13 mouse cellular contexts compared by ENCODE assay signal in the genomic region with DNA sequence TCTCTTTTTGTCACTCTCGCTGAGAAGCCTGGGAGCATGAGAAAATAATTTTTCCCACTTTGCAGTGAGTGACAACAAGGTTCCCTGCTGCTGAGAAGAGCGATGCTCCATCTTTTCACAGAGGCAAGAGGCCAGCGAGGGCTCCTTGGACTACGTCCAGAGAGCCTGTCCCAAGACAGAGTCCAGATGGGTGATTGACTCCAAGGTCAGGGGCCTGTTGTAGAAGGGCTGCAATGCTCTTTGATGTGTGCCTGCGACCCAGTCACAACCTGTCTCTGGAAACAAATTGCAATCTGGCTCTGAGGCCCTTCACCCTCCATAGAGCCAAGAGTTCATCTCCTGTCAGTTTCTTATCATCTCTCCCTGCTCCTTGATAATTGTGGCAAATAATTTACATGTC. TPM values are rescaled to one million over a fixed set of nuclear protein-coding genes. Genes with fewer than 3 reads are reported as not detected.
DNase-seq lines count a peak whose midpoint lies in the region; ATAC-seq lines count a peak whose summit lies in the region.
"Had no signal": no experiment of that assay in that cellular context is flagged by ENCODE, and none has a peak within 500 bp of the region (broad histone marks: within the 10 kb centered on the region; RNA-seq: fewer than 3 reads in every experiment).

No protein-coding gene starts in this region.

- H3K4me1 ChIP-seq in heart, embryonic 12.5 days (replicated peaks): peaks cover 16% of the 10 kb centered on the region
- H3K4me1 ChIP-seq in heart, embryonic 14.5 days (ENCODE audit: control insufficient read depth in 2 of 2, insufficient read depth in 2 of 2, low read length in 2 of 2): peaks cover 6 to 21% of the 10 kb centered on the region in 2 experiments
- peaks cover 12% of the 10 kb centered on the region for H3K4me1 ChIP-seq in limb, embryonic 10.5 days
- H3K4me1 ChIP-seq in forebrain, embryonic 10.5 days: peaks cover 8% of the 10 kb centered on the region
- H3K4me1 ChIP-seq: embryonic facial prominence, embryonic 13.5 days; liver, embryonic 15.5 days had no signal

- WGBS in heart, embryonic 12.5 days: 12% methylated on average over 5 of the region's 5 CpGs
- 3% methylated on average over 5 of the region's 5 CpGs for WGBS in heart, embryonic 14.5 days
- 9% methylated on average over 5 of the region's 5 CpGs for WGBS in limb, embryonic 10.5 days
- 59% methylated on average over 5 of the region's 5 CpGs for WGBS in forebrain, embryonic 10.5 days

- no peak for DNase-seq in heart, postnatal 36 days
- DNase-seq in adrenal gland, postnatal 10 days: peak; percentile 70
- peak; percentile 75 for DNase-seq in kidney, postnatal 10 days
- DNase-seq in limb, embryonic 10.5 days (ENCODE audit: low spot score): no peak
- no peak for DNase-seq in thymus, postnatal 36 days
- no peak for DNase-seq in forebrain, embryonic 10.5 days (ENCODE audit: extremely low spot score, low spot score)
- DNase-seq: thymus, postnatal 14 days had no signal

- ATAC-seq in heart, embryonic 12.5 days (ENCODE audit: insufficient number of reproducible peaks, low FRiP score): 0 out of 2 replicates have a peak, but pooled peaks have one; percentile 36
- ATAC-seq in heart, embryonic 14.5 days (ENCODE audit: insufficient number of reproducible peaks, insufficient read depth, low FRiP score, low read depth): peak; percentile 39; the same call in 1 of the 2 replicates

- H3K27ac ChIP-seq in heart, embryonic 12.5 days (ENCODE audit: poor library complexity, severe bottlenecking): peak overlapping the region; percentile 13; the same call in 1 of the 2 replicates
- peak overlapping the region; percentile 37 to 47; a peak in 3 of 4 replicates for H3K27ac ChIP-seq in heart, embryonic 14.5 days (replicated peaks in 1 of 2; ENCODE audit: control insufficient read depth in 1 of 2, insufficient read depth in 1 of 2, low read depth in 2 of 2, low read length in 2 of 2)
- no peak overlapping the region for H3K27ac ChIP-seq in limb, embryonic 10.5 days
- H3K27ac ChIP-seq in forebrain, embryonic 10.5 days: no peak overlapping the region
- H3K27ac ChIP-seq: embryonic facial prominence, embryonic 13.5 days; liver, embryonic 15.5 days had no signal

- H3K4me2 ChIP-seq in heart, embryonic 12.5 days: no peak overlapping the region
- H3K4me2 ChIP-seq in heart, embryonic 14.5 days (ENCODE audit: low read length): peak overlapping the region; percentile 21; the same call in 1 of the 2 replicates
- H3K4me2 ChIP-seq: embryonic facial prominence, embryonic 13.5 days; liver, embryonic 15.5 days had no signal

- H3K4me3 ChIP-seq in heart, embryonic 12.5 days: no peak overlapping the region
- H3K4me3 ChIP-seq in heart, embryonic 14.5 days (ENCODE audit: control insufficient read depth in 1 of 2, insufficient read depth in 1 of 2, low read depth in 1 of 2, low read length in 2 of 2): no peak overlapping the region
- H3K4me3 ChIP-seq in limb, embryonic 10.5 days: no peak overlapping the region
- H3K4me3 ChIP-seq in forebrain, embryonic 10.5 days: no peak overlapping the region
- H3K4me3 ChIP-seq: embryonic facial prominence, embryonic 13.5 days; liver, embryonic 15.5 days had no signal

- H3K9me3 ChIP-seq in heart, embryonic 12.5 days (replicated peaks): peaks cover 9% of the 10 kb centered on the region
- peaks cover 10% of the 10 kb centered on the region for H3K9me3 ChIP-seq in heart, embryonic 14.5 days (ENCODE audit: control insufficient read depth, low read length)
- no peaks in the 10 kb centered on the region for H3K9me3 ChIP-seq in limb, embryonic 10.5 days (replicated peaks)
- H3K9me3 ChIP-seq in forebrain, embryonic 10.5 days: no peaks in the 10 kb centered on the region; the same call in 1 of the 2 replicates
- H3K9me3 ChIP-seq: embryonic facial prominence, embryonic 13.5 days; liver, embryonic 15.5 days had no signal

- H3K27me3 ChIP-seq in heart, embryonic 12.5 days (replicated peaks): peaks cover 8% of the 10 kb centered on the region; the same call in 1 of the 2 replicates
- peaks cover 7% of the 10 kb centered on the region; the same call in 1 of the 2 replicates for H3K27me3 ChIP-seq in heart, embryonic 14.5 days (ENCODE audit: control insufficient read depth, insufficient read depth, low read length)
- H3K27me3 ChIP-seq in limb, embryonic 10.5 days (ENCODE audit: low read depth, poor library complexity, severe bottlenecking): peaks cover 22% of the 10 kb centered on the region
- peaks cover 15% of the 10 kb centered on the region for H3K27me3 ChIP-seq in forebrain, embryonic 10.5 days (ENCODE audit: poor library complexity, severe bottlenecking)

- intact Hi-C loops in heart, postnatal 36 days (cut with DNase I): no loop called here

- H3K36me3 ChIP-seq in heart, embryonic 12.5 days: no peaks in the 10 kb centered on the region
- H3K36me3 ChIP-seq in heart, embryonic 14.5 days (ENCODE audit: control insufficient read depth, insufficient read depth, low read length): no peaks in the 10 kb centered on the region
- H3K36me3 ChIP-seq in limb, embryonic 10.5 days: no peaks in the 10 kb centered on the region
- H3K36me3 ChIP-seq in forebrain, embryonic 10.5 days (replicated peaks): no peaks in the 10 kb centered on the region
- H3K36me3 ChIP-seq: embryonic facial prominence, embryonic 13.5 days; liver, embryonic 15.5 days had no signal

- no peak overlapping the region for H3K9ac ChIP-seq in heart, embryonic 12.5 days
- H3K9ac ChIP-seq in heart, embryonic 14.5 days (ENCODE audit: low read length): no peak overlapping the region
- H3K9ac ChIP-seq: embryonic facial prominence, embryonic 13.5 days; liver, embryonic 15.5 days had no signal

RNA-seq across cellular contexts. Expression of a gene that starts 5.2 kb away (rescaled TPM):
- 0.09 and 0.13 TPM in 2 replicates for polyA plus RNA-seq in heart, embryonic 12.5 days (2016; fragmentation: Nextera tagmentation; extraction: Ambion mirVana)
- total RNA-seq in heart, postnatal 36 days (2021): under 1 TPM in 1 of 2 experiments, not detected in 1; 0.25 TPM
- under 1 TPM in 1 of 2 experiments, not detected in 1; 0.15 TPM for total RNA-seq in adrenal gland, postnatal 10 days (2021)
- 0.15 and 0.18 TPM in 2 replicates for polyA plus RNA-seq in heart, embryonic 14.5 days (2014; fragmentation: Nextera tagmentation; extraction: Ambion mirVana)
- polyA plus RNA-seq in limb, embryonic 10.5 days (2016; fragmentation: Nextera tagmentation; extraction: Ambion mirVana): not detected in 2 replicates
- polyA plus RNA-seq in forebrain, embryonic 10.5 days (2016; fragmentation: Nextera tagmentation; extraction: Ambion mirVana): not detected in 2 replicates
- total RNA-seq: neutrophil, adult 5-6 weeks had no signal
- polyA plus RNA-seq: embryonic facial prominence, embryonic 13.5 days; intestine, embryonic 14.5 days; liver, embryonic 15.5 days had no signal

Comparison
In these comparisons a context has a peak if more than half of its experiments do, and no peak if none do; other contexts are left out.
1. H3K27ac ChIP-seq: peak in heart, embryonic 12.5 days (single experiment) and heart, embryonic 14.5 days (2 of 2); none in limb, embryonic 10.5 days (single experiment) and forebrain, embryonic 10.5 days (single experiment).
2. DNase-seq: peak in adrenal gland, postnatal 10 days (single experiment) and kidney, postnatal 10 days (single experiment); none in heart, postnatal 36 days (0 of 2), limb, embryonic 10.5 days (single experiment), thymus, postnatal 36 days (0 of 2) and forebrain, embryonic 10.5 days (single experiment).